Mouse (Mus musculus): ENCODE results near the gene Erc2.

- TF ChIP-seq CTCF (IDR thresholded peaks at IDR 0.05; ENCODE audit: low read depth) (no peak), EP300 (IDR thresholded peaks at IDR 0.05; ENCODE audit: low read depth) (no peak)
Observed at GRCm38 (mm10) chr14:28271846-28272245, 649.6 kb downstream of the Erc2 start.

Measured in liver, embryonic 14.5 days (tissue).